Mouse (Mus musculus) myocyte (in vitro differentiated cells): ENCODE results near the gene Fam32a. TPM values are rescaled to one million over a fixed set of nuclear protein-coding genes. Genes with fewer than 3 reads are reported as not detected.

Source experiments
- H3K27me3 ChIP-seq: one replicate; pipeline ENCODE4 v1.6.1; 2011; ENCODE audit not compliant: control insufficient read depth, insufficient read depth, insufficient read length
- H3K36me3 ChIP-seq: one replicate; pipeline ENCODE4 v1.6.1; 2011; ENCODE audit not compliant: control insufficient read depth, insufficient read depth
- H3K4me2 ChIP-seq: one replicate; pipeline ENCODE4 v1.6.1; 2011; ENCODE audit warnings: low read depth, control low read depth
- H3K4me3 ChIP-seq: one replicate; pipeline ENCODE4 v1.5.1; 2011; ENCODE audit warnings: mild to moderate bottlenecking, control low read depth, moderate library complexity
- H3K79me2 ChIP-seq: one replicate; pipeline ENCODE4 v1.6.1; 2011; ENCODE audit not compliant: control insufficient read depth, insufficient read depth
- H3ac ChIP-seq: one replicate; pipeline ENCODE4 v1.6.1; 2011; ENCODE audit not compliant: control insufficient read depth, insufficient read length
- CEBPB ChIP-seq: IDR thresholded peaks from 2 replicates; pipeline ENCODE4 v1.6.1; 2011; ENCODE audit warnings: mild to moderate bottlenecking, moderate library complexity; ENCODE audit not compliant: poor library complexity, insufficient read depth, severe bottlenecking
- E2F4 ChIP-seq: IDR thresholded peaks from one replicate; pipeline ENCODE4 v1.6.1; 2011; ENCODE audit warnings: mild to moderate bottlenecking, control low read depth, moderate library complexity; ENCODE audit not compliant: insufficient read depth
- MAX ChIP-seq: IDR thresholded peaks from one replicate; pipeline ENCODE4 v1.6.1; 2011; ENCODE audit warnings: low read depth, mild to moderate bottlenecking, control low read depth
- MYOD1 ChIP-seq, 3 experiments: IDR thresholded peaks; one replicate each; pipeline ENCODE4 v1.6.1; 2011; ENCODE audit warnings: control low read depth in 2 of 3, low read depth in 2 of 3, mild to moderate bottlenecking in 2 of 3, moderate library complexity in 1 of 3; ENCODE audit not compliant: insufficient read length in 2 of 3, control insufficient read depth in 1 of 3
- MYOG ChIP-seq, 3 experiments: IDR thresholded peaks; one replicate each; pipeline ENCODE4 v1.6.1; 2011; ENCODE audit warnings: control low read depth in 2 of 3, low read depth in 2 of 3, mild to moderate bottlenecking in 2 of 3; ENCODE audit not compliant: insufficient read length in 2 of 3, control insufficient read depth in 1 of 3, insufficient read depth in 1 of 3
- POLR2A ChIP-seq: IDR thresholded peaks from one replicate; pipeline ENCODE4 v1.6.1; 2011; ENCODE audit warnings: low read depth, mild to moderate bottlenecking, control low read depth, moderate library complexity; ENCODE audit not compliant: insufficient read length
- POLR2AphosphoS2 ChIP-seq: IDR thresholded peaks from one replicate; pipeline ENCODE4 v1.6.1; 2011; ENCODE audit warnings: low read depth, control low read depth; ENCODE audit not compliant: insufficient read length
- REST ChIP-seq: IDR thresholded peaks from one replicate; pipeline ENCODE4 v1.6.1; 2011; ENCODE audit warnings: mild to moderate bottlenecking, control low read depth, moderate library complexity; ENCODE audit not compliant: insufficient read depth, insufficient read length
- SRF ChIP-seq: IDR thresholded peaks from one replicate; pipeline ENCODE4 v1.6.1; 2011; ENCODE audit warnings: low read depth; ENCODE audit not compliant: control insufficient read depth, insufficient read length
- TCF12 ChIP-seq: IDR thresholded peaks from one replicate; pipeline ENCODE4 v1.6.1; 2011; ENCODE audit warnings: mild to moderate bottlenecking, control low read depth; ENCODE audit not compliant: poor library complexity, insufficient read depth, severe bottlenecking
- TCF3 ChIP-seq: IDR thresholded peaks from one replicate; pipeline ENCODE4 v1.6.1; 2011; ENCODE audit warnings: low read depth, control low read depth; ENCODE audit not compliant: insufficient read length
- USF1 ChIP-seq: IDR thresholded peaks from one replicate; pipeline ENCODE4 v1.6.1; 2011; ENCODE audit warnings: low read depth, mild to moderate bottlenecking, control low read depth, moderate library complexity
- polyA plus RNA-seq: library from polyadenylated mRNA; unstranded; fragments of >200 nt; fragmentation: generic; extraction: Trizol; gene quantifications from one replicate; pipeline ENCODE4 v1.2.1, GENCODE M21; 2012; ENCODE audit warnings: missing spikeins

The Fam32a gene
- polyA plus RNA-seq, 1 experiment: 29.5 TPM

GRCm38 (mm10) chr8:72273807-72274206 is 54.3 kb downstream of the Fam32a start:
- Histone ChIP-seq H3K4me2 (no peak overlapping the region), H3K4me3 (no peak overlapping the region)
- TF ChIP-seq POLR2AphosphoS2: no peak
- no peak for TF ChIP-seq USF1
- no peak for TF ChIP-seq MYOD1 (IDR thresholded peaks at IDR 0.05; ENCODE audit: control insufficient read depth in 1 of 3, insufficient read length in 2 of 3, low read depth in 2 of 3)
- no peak for TF ChIP-seq MYOG (IDR thresholded peaks at IDR 0.05; ENCODE audit: control insufficient read depth in 1 of 3, insufficient read depth in 1 of 3, insufficient read length in 2 of 3, low read depth in 2 of 3)
- TF ChIP-seq REST: no peak
- TF ChIP-seq CEBPB: no peak
- TF ChIP-seq SRF: no peak
- no peak for TF ChIP-seq E2F4
- TF ChIP-seq TCF12: no peak
- TF ChIP-seq TCF3: no peak
- no peak for TF ChIP-seq MAX
- no peak for TF ChIP-seq POLR2A

More at GRCm38 (mm10) chr8:72273807-72274206, 54.3 kb downstream of the Fam32a start:
- Histone ChIP-seq H3K79me2 (no peaks in the 10 kb centered on the region), H3K36me3 (no peaks in the 10 kb centered on the region), H3K27me3 (no peaks in the 10 kb centered on the region), H3ac (no peak overlapping the region)

Other genes starting within 250 kb of the Fam32a start
- 0.16 TPM for gene Cyp4f18, start 210.1 kb upstream of the Fam32a start, polyA plus RNA-seq
- not detected for gene Olfr372, start 178.5 kb upstream of the Fam32a start, polyA plus RNA-seq
- gene Olfr373, start 136.6 kb upstream of the Fam32a start, polyA plus RNA-seq: not detected
- gene Olfr374, start 112.7 kb upstream of the Fam32a start, polyA plus RNA-seq: not detected
- gene Tpm4, start 84.8 kb upstream of the Fam32a start, polyA plus RNA-seq: 205 TPM
- gene Rab8a, start 58.5 kb upstream of the Fam32a start, polyA plus RNA-seq: 84.3 TPM
- not detected for gene Hsh2d, start 30.1 kb upstream of the Fam32a start, polyA plus RNA-seq
- not detected for gene Cib3, start 6.9 kb upstream of the Fam32a start, polyA plus RNA-seq
- not detected for gene Gm11034, start 6.1 kb upstream of the Fam32a start, polyA plus RNA-seq
- gene Ap1m1, start 20.3 kb downstream of the Fam32a start, polyA plus RNA-seq: 57.8 TPM
- 63.4 TPM for gene Gm10282, start 85.5 kb downstream of the Fam32a start, polyA plus RNA-seq
- gene Klf2, start 99.3 kb downstream of the Fam32a start, polyA plus RNA-seq: 9.8 TPM
- gene Eps15l1, start 201.7 kb downstream of the Fam32a start, polyA plus RNA-seq: 22.8 TPM
- gene Calr3, start 224.1 kb downstream of the Fam32a start, polyA plus RNA-seq: 0.38 TPM
- gene 1700030K09Rik, start 224.2 kb downstream of the Fam32a start, polyA plus RNA-seq: 7.3 TPM